Mouse (Mus musculus): ENCODE data around the gene Gm5617. TPM values are rescaled to one million over a fixed set of nuclear protein-coding genes. Genes with fewer than 3 reads are reported as not detected.

The Gm5617 gene
- polyA plus RNA-seq, 1 experiment from 2014 or later: 20.2 TPM

DNA sequence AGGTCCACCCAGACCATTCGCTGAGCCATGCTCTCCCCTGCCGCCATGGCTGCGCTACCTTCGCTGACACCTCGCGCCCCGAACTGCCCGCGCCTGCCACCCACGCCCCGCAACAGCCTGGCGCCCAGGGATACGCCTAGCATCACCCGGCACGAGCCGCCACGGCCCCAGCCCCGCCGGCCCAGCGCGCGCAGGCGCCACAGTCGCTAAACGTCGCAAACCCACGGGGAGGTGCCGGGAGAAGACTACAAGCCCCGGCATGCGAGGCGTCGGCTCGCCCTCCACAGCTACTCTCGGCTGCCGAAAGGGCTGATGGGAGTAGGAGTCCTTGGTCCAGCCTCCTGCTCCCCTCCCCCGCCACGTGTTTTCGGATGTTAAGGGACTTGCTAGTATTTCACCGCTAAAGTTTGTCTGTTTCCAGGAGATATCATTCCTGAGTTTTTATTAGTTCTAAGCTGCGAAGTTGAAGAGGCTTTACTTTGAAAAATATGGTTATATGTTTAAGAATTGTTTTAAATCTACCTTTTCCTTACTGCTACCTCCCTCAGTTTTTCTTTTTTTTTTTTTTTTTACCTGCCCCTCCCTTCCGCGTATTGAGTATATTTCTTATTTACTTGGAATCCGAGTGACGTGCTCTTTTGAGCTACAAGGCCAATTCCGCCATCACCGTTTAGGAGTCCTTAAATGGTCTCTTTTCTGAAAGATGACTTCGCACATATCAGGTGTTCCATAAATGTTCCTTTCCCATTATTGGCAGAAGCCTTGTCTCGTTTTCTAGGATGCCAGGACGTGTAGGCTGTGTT lies 14.6 kb upstream of the Gm5617 start, which contains the start of gene Rexo2:
Rexo2 (minus strand) TSS at position 213 of the 803 bp plus-strand sequence.
- H3K4me1 ChIP-seq (ENCODE audit: control insufficient read depth, insufficient read depth, low read depth, low read length): peaks cover 8% of the 10 kb centered on the region
- no peaks in the 10 kb centered on the region for H3K9me3 ChIP-seq (ENCODE audit: control insufficient read depth, low read length)
- no peak within 1 kb of the TSS for H3K27ac ChIP-seq (ENCODE audit: low read depth, low read length)
- peak within 1 kb of the TSS; percentile 94 for H3K4me2 ChIP-seq (ENCODE audit: low read length)
- ATAC-seq: peak; percentile 100
- no peaks in the 10 kb centered on the region for H3K27me3 ChIP-seq (replicated peaks; ENCODE audit: control insufficient read depth, insufficient read depth, low read length)
- 0 out of 2 replicates have a peak, but pooled peaks cover 3% of the 10 kb centered on the region for H3K36me3 ChIP-seq (ENCODE audit: control insufficient read depth, insufficient read depth, low read length)
- under 1% methylated on average over 38 of the region's 49 CpGs for WGBS
- H3K9ac ChIP-seq (ENCODE audit: low read depth, low read length): peak within 1 kb of the TSS; percentile 88
- peak within 1 kb of the TSS; percentile 94 for H3K4me3 ChIP-seq (ENCODE audit: low read length)

DNA sequence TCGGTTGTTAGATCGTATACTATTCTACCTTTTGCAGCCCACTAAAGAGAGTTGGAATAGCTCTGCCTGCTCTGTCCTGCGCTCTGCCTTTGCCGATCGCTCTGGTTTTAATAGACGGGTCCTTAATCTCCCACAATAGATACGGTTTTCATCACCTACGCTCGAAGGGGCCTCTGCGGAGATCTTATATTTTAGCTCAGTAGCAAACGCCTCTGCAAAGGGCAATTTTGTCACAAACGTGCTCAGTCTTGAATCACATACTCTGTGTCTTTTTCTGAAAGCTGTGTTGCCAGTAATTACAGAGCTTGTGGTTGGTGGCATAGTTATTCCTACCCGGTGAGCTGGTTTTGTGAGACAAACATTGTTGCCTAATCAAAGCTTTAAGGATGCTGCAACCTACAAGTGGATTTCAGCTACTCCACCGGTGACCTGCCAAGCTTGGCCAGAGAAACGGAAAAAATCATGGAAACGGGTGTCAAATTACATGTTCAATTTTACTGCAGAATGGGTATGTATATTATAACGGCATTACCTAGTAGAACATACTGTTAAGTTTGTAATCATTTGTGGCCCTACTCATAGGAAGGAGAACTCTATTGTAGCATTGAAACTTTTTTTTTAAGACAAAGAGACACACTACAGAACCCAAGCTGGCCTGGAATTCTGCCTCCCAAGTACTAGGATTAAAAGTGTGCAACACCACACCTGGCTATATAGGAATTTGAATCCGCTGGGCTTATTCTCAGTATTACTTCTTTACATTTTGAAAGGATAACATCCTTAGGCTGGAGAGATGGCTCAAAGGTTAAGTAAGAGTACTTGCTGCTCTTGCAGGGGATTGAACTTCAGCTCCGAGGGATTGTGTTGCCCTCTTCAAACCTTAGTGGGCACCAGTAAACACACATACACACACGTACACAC lies 13.8 kb upstream of the Gm5617 start:
- Histone ChIP-seq H3K9ac (ENCODE audit: low read depth, low read length) (peak overlapping the region; percentile 52), H3K36me3 (ENCODE audit: control insufficient read depth, insufficient read depth, low read length) (0 out of 2 replicates have a peak, but pooled peaks cover 3% of the 10 kb centered on the region), H3K27me3 (replicated peaks; ENCODE audit: control insufficient read depth, insufficient read depth, low read length) (no peaks in the 10 kb centered on the region), H3K4me3 (ENCODE audit: low read length) (peak overlapping the region; percentile 94), H3K9me3 (ENCODE audit: control insufficient read depth, low read length) (no peaks in the 10 kb centered on the region), H3K4me2 (ENCODE audit: low read length) (peak overlapping the region; percentile 94), H3K27ac (ENCODE audit: low read depth, low read length) (no peak overlapping the region), H3K4me1 (ENCODE audit: control insufficient read depth, insufficient read depth, low read depth, low read length) (peaks cover 8% of the 10 kb centered on the region)
- 36% methylated on average over 20 of the region's 20 CpGs for whole genome bisulfite sequencing
- no peak for ATAC-seq

GRCm38 (mm10) chr9:48495548-48495932 lies 298 bp downstream of the Gm5617 start:
- Histone ChIP-seq H3K9ac (ENCODE audit: low read depth, low read length) (peak overlapping the region; percentile 89), H3K27ac (ENCODE audit: low read depth, low read length) (peak overlapping the region; percentile 97), H3K9me3 (ENCODE audit: control insufficient read depth, low read length) (no peaks in the 10 kb centered on the region), H3K27me3 (replicated peaks; ENCODE audit: control insufficient read depth, insufficient read depth, low read length) (no peaks in the 10 kb centered on the region), H3K36me3 (ENCODE audit: control insufficient read depth, insufficient read depth, low read length) (peaks cover 7% of the 10 kb centered on the region; the same call in 1 of the 2 replicates), H3K4me1 (ENCODE audit: control insufficient read depth, insufficient read depth, low read depth, low read length) (peaks cover 11% of the 10 kb centered on the region), H3K4me3 (ENCODE audit: low read length) (peak overlapping the region; percentile 92), H3K4me2 (ENCODE audit: low read length) (peak overlapping the region; percentile 95)
- ATAC-seq: peak; percentile 84
- 6% methylated on average over 34 of the region's 34 CpGs for WGBS

DNA sequence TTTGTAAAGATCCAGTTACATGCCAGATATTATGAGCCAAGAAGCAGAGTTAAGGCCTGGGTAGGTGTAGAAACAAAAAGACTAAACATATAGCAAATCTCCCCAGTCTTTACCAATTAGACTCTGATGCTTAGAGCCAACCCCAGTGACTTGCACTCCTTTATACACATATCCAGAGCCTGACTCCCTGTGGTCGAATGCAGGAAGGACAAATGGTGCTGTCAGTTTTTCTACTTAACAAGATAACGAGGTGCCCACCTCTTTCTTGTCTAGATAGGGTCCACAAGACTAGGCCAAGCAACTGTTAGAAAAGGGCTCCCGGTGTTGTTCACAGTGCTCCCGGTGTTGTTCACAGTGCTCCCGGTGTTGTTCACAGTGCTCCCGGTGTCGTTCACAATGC lies 6.0 kb downstream of the Gm5617 start:
- H3K4me1 ChIP-seq (ENCODE audit: control insufficient read depth, insufficient read depth, low read depth, low read length): peaks cover under 1% of the 10 kb centered on the region
- 86% methylated on average over 7 of the region's 7 CpGs for WGBS
- H3K36me3 ChIP-seq (ENCODE audit: control insufficient read depth, insufficient read depth, low read length): no peaks in the 10 kb centered on the region
- no peak overlapping the region for H3K4me3 ChIP-seq (ENCODE audit: low read length)
- no peak for ATAC-seq
- H3K9me3 ChIP-seq (ENCODE audit: control insufficient read depth, low read length): no peaks in the 10 kb centered on the region
- no peak overlapping the region for H3K4me2 ChIP-seq (ENCODE audit: low read length)
- H3K27me3 ChIP-seq (replicated peaks; ENCODE audit: control insufficient read depth, insufficient read depth, low read length): no peaks in the 10 kb centered on the region
- no peak overlapping the region for H3K9ac ChIP-seq (ENCODE audit: low read depth, low read length)
- H3K27ac ChIP-seq (ENCODE audit: low read depth, low read length): no peak overlapping the region

GRCm38 (mm10) chr9:48503001-48503400 lies 7.8 kb downstream of the Gm5617 start:
- no peak overlapping the region for H3K27ac ChIP-seq (ENCODE audit: low read depth, low read length)
- H3K4me1 ChIP-seq (ENCODE audit: control insufficient read depth, insufficient read depth, low read depth, low read length): no peaks in the 10 kb centered on the region
- no peaks in the 10 kb centered on the region for H3K27me3 ChIP-seq (replicated peaks; ENCODE audit: control insufficient read depth, insufficient read depth, low read length)
- H3K36me3 ChIP-seq (ENCODE audit: control insufficient read depth, insufficient read depth, low read length): no peaks in the 10 kb centered on the region
- H3K9ac ChIP-seq (ENCODE audit: low read depth, low read length): no peak overlapping the region
- WGBS: 82% methylated on average over 2 of the region's 2 CpGs
- H3K4me3 ChIP-seq (ENCODE audit: low read length): no peak overlapping the region
- no peak for ATAC-seq
- no peaks in the 10 kb centered on the region for H3K9me3 ChIP-seq (ENCODE audit: control insufficient read depth, low read length)
- H3K4me2 ChIP-seq (ENCODE audit: low read length): no peak overlapping the region

DNA sequence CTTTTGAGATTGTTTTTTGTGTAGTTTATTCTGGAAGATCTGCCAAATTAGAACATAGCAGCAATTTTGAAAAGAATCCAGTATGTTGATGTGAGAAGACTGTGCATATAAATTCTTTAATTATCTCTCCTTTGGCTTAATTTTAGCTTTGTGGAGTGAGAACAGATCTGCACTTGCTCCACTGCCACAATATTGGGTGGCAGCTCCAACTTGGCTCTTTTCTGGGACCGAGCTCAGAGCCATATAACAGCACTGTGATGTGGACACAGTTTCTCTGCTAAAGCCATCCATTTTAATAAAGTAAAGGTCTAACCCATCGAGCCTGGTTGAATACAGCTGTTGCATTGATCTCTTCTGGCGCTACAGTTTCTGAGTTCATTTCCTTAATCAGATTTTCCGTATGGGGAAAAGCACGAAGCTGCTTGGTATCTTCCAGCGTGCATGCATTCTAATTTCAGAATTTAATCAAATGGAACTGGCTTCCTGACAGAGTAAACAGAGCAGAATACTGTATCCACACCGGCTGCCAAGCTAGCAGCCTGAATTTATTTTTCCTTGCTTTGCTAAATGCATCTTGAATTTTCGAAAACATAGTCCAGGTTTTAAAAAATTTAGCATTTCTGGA lies 9.6 kb downstream of the Gm5617 start:
- no peak for ATAC-seq
- no peaks in the 10 kb centered on the region for H3K4me1 ChIP-seq (ENCODE audit: control insufficient read depth, insufficient read depth, low read depth, low read length)
- WGBS: 63% methylated on average over 8 of the region's 8 CpGs
- no peaks in the 10 kb centered on the region for H3K27me3 ChIP-seq (replicated peaks; ENCODE audit: control insufficient read depth, insufficient read depth, low read length)
- H3K4me2 ChIP-seq (ENCODE audit: low read length): no peak overlapping the region
- H3K9ac ChIP-seq (ENCODE audit: low read depth, low read length): no peak overlapping the region
- H3K4me3 ChIP-seq (ENCODE audit: low read length): no peak overlapping the region
- H3K36me3 ChIP-seq (ENCODE audit: control insufficient read depth, insufficient read depth, low read length): no peaks in the 10 kb centered on the region
- H3K9me3 ChIP-seq (ENCODE audit: control insufficient read depth, low read length): no peaks in the 10 kb centered on the region
- no peak overlapping the region for H3K27ac ChIP-seq (ENCODE audit: low read depth, low read length)

GRCm38 (mm10) chr9:48510134-48510533 lies 14.9 kb downstream of the Gm5617 start:
- Histone ChIP-seq H3K4me1 (ENCODE audit: control insufficient read depth, insufficient read depth, low read depth, low read length) (no peaks in the 10 kb centered on the region), H3K36me3 (ENCODE audit: control insufficient read depth, insufficient read depth, low read length) (no peaks in the 10 kb centered on the region), H3K9ac (ENCODE audit: low read depth, low read length) (no peak overlapping the region), H3K4me3 (ENCODE audit: low read length) (no peak overlapping the region), H3K27ac (ENCODE audit: low read depth, low read length) (no peak overlapping the region), H3K27me3 (replicated peaks; ENCODE audit: control insufficient read depth, insufficient read depth, low read length) (no peaks in the 10 kb centered on the region), H3K9me3 (ENCODE audit: control insufficient read depth, low read length) (no peaks in the 10 kb centered on the region), H3K4me2 (ENCODE audit: low read length) (no peak overlapping the region)
- 93% methylated on average over 5 of the region's 5 CpGs for WGBS
- ATAC-seq: no peak

- peaks cover 2% of the 10 kb centered on the region; the same call in 1 of the 2 replicates for H3K4me1 ChIP-seq (ENCODE audit: control insufficient read depth, insufficient read depth, low read depth, low read length)
- WGBS: 47% methylated on average over 1 of the region's 1 CpGs
- no peaks in the 10 kb centered on the region for H3K27me3 ChIP-seq (replicated peaks; ENCODE audit: control insufficient read depth, insufficient read depth, low read length)
- no peak overlapping the region for H3K4me3 ChIP-seq (ENCODE audit: low read length)
- no peak overlapping the region for H3K4me2 ChIP-seq (ENCODE audit: low read length)
- no peaks in the 10 kb centered on the region for H3K9me3 ChIP-seq (ENCODE audit: control insufficient read depth, low read length)
- ATAC-seq: no peak
- H3K9ac ChIP-seq (ENCODE audit: low read depth, low read length): no peak overlapping the region
- H3K36me3 ChIP-seq (ENCODE audit: control insufficient read depth, insufficient read depth, low read length): no peaks in the 10 kb centered on the region
- no peak overlapping the region for H3K27ac ChIP-seq (ENCODE audit: low read depth, low read length)
Observed at GRCm38 (mm10) chr9:48515332-48515731, 20.1 kb downstream of the Gm5617 start.

Measured in hindbrain, embryonic 16.5 days (tissue).